Mouse (Mus musculus): ENCODE measurements around the gene Amz1. TPM values are rescaled to one million over a fixed set of nuclear protein-coding genes. Genes with fewer than 3 reads are reported as not detected.

Gene Amz1
- polyA plus RNA-seq, 1 experiment = 0.14 TPM

DNA sequence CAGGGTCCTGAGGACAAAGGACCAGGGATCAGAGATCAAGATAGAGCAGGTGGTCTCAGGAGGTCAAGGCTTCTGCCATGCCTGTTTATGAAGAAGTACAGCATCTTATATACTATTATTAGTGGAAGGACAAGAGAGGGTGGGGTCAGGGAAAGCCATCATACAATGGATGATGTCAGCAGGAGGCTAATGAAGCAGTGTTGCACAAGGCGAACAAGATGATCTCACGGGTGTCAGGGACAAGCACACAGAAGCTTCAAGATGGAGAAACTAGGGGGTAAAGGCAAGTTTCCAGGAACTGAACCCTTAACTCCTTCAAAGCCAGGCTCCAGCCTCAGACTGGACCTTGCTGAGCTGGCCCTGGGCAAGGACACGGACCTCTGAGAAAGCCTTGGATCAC is 1.8 kb upstream of the Amz1 start:
- H3K27ac ChIP-seq (ENCODE audit: control insufficient read depth, insufficient read depth, low read depth, low read length) = no peak overlapping the region
- H3K4me1 ChIP-seq (ENCODE audit: control insufficient read depth, insufficient read depth, low read length) = no peaks in the 10 kb centered on the region
- no peak overlapping the region for H3K4me3 ChIP-seq (ENCODE audit: control insufficient read depth, low read depth, low read length)
- TF ChIP-seq POLR2A (IDR thresholded peaks at IDR 0.05; ENCODE audit: control insufficient read depth, low read depth, low read length) = no peak
- no peak for TF ChIP-seq CTCF (IDR thresholded peaks at IDR 0.05; ENCODE audit: control insufficient read depth, insufficient read depth, insufficient replicate concordance, low read depth, low read length)
- H3K27me3 ChIP-seq (ENCODE audit: control insufficient read depth, insufficient read depth, low read length) = no peaks in the 10 kb centered on the region
- H3K36me3 ChIP-seq (ENCODE audit: control insufficient read depth, insufficient read depth, low read length) = no peaks in the 10 kb centered on the region; the same call in 1 of the 2 replicates

DNA sequence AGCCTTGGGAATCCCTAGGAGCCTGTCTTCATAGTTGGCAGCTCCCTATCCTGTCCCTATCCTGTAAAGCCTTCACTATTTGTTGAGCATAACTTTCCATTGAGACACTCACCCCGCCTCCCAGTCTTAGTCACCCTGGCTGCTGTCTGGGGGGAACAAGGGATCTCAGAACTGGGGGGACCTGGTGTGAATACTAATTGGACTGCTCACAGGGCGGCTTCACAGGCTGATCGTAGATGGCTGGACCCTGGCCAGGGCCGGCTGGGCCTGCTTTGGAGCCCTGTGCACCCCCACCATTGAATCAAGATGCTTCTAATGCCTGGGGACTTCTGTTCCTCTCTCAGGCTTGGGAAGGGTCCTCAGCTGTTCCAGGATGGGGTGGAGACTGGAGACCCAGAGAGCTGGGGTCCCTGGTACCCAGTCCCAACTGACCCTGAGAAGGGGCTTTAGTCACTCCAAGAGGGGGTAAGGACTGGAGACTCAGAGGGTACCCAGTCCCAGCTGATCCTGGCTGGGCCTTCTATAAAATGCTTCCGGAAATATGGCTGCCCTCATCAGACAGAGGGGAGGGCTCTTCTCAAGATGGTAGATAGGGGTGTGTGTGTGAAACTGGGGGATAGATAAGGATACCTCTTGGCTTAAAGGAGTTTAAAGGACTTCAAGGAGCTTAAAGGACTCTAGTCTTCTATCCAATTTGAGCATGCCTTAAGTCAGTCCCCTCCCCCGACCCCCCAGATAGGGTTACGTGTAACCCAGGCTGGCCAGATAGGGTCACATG is 2.3 kb downstream of the Amz1 start:
- no peak for TF ChIP-seq POLR2A (IDR thresholded peaks at IDR 0.05; ENCODE audit: control insufficient read depth, low read depth, low read length)
- TF ChIP-seq CTCF (IDR thresholded peaks at IDR 0.05; ENCODE audit: control insufficient read depth, insufficient read depth, insufficient replicate concordance, low read depth, low read length) = no peak
- Histone ChIP-seq H3K4me3 (ENCODE audit: control insufficient read depth, low read depth, low read length) (no peak overlapping the region), H3K4me1 (ENCODE audit: control insufficient read depth, insufficient read depth, low read length) (no peaks in the 10 kb centered on the region), H3K36me3 (ENCODE audit: control insufficient read depth, insufficient read depth, low read length) (no peaks in the 10 kb centered on the region), H3K27ac (ENCODE audit: control insufficient read depth, insufficient read depth, low read depth, low read length) (no peak overlapping the region), H3K27me3 (ENCODE audit: control insufficient read depth, insufficient read depth, low read length) (no peaks in the 10 kb centered on the region)

DNA sequence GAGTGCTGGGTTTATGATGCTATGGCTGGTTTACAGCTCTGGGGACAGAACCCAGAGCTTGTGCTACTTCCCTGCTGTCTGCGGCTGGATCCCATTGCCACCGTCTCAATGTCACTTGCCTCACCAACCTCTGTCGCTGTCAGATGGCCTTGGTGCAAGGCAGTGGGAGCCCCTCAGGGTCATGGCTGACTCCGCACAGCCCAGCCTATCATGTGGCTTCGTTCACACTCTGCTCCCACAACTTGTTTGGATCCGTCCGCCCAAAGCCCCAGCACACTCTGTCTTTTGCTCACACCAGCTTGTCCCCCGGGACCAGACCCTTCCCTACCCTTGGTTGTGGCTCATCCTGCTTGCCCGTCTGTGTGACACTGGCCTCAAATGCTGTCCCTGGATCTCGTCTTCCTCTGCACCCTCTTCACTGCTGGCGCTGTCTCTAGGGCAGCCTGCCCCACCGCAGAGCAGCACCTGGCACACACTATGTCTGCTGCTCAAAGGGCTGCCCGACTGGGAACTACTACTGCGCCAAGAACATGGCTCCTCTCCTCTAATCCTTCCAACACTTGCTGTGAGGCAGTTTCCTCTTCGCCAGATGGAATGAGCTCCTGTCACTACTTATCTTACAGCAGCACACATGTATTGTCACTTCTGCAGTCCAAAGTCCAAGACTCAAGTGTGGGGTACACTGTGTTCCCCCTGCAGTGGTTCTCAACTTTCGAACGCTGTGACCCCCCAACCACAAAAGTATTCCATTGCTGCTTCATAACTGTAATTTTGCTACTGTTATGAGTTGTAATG is 3.2 kb downstream of the Amz1 start:
- Histone ChIP-seq H3K4me3 (ENCODE audit: control insufficient read depth, low read depth, low read length) (no peak overlapping the region), H3K27ac (ENCODE audit: control insufficient read depth, insufficient read depth, low read depth, low read length) (no peak overlapping the region), H3K36me3 (ENCODE audit: control insufficient read depth, insufficient read depth, low read length) (no peaks in the 10 kb centered on the region), H3K27me3 (ENCODE audit: control insufficient read depth, insufficient read depth, low read length) (no peaks in the 10 kb centered on the region), H3K4me1 (ENCODE audit: control insufficient read depth, insufficient read depth, low read length) (no peaks in the 10 kb centered on the region)
- TF ChIP-seq POLR2A (IDR thresholded peaks at IDR 0.05; ENCODE audit: control insufficient read depth, low read depth, low read length) (no peak), CTCF (IDR thresholded peaks at IDR 0.05; ENCODE audit: control insufficient read depth, insufficient read depth, insufficient replicate concordance, low read depth, low read length) (no peak)

DNA sequence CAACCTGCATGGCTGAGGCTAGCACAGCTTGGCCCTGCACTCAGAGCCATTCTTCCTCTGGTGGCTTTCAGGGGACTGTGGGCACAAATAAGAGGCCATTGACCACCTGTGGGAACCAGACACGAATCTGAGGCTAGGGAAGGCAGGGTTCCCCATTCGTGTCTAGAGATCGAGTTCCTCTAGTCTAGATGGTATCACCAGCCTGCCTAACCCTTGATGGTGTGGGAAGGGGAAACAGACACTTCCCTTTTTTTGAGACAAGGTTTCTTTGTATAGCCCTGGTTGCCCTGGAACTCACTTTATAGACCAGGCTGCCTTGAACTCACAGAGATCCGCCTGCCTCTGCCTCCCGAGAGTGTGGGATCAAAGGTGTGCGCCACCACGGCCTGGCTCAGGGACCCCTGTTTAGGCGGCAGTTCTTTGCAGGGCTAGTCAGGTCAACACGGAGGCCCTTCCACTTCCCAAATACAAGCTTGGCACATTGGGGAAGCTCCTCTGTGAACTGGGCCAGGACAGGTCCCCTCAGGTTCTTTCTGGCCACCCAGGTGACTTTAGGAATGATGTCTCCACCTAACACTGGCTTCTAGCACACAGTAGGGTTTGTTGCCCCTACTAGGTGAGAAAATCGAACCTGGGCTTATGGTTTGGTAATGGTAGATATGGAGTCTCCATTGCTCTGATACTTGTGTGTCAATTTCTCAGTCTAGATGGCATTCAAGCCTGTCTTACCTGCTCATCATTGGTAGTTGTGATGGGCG is 7.3 kb downstream of the Amz1 start:
- H3K4me1 ChIP-seq (ENCODE audit: control insufficient read depth, insufficient read depth, low read length) = peaks cover 14% of the 10 kb centered on the region
- TF ChIP-seq POLR2A (IDR thresholded peaks at IDR 0.05; ENCODE audit: control insufficient read depth, low read depth, low read length) = no peak
- TF ChIP-seq CTCF (IDR thresholded peaks at IDR 0.05; ENCODE audit: control insufficient read depth, insufficient read depth, insufficient replicate concordance, low read depth, low read length) = no peak
- H3K4me3 ChIP-seq (ENCODE audit: control insufficient read depth, low read depth, low read length) = no peak overlapping the region
- H3K27me3 ChIP-seq (ENCODE audit: control insufficient read depth, insufficient read depth, low read length) = no peaks in the 10 kb centered on the region
- no peak overlapping the region for H3K27ac ChIP-seq (ENCODE audit: control insufficient read depth, insufficient read depth, low read depth, low read length)
- no peaks in the 10 kb centered on the region for H3K36me3 ChIP-seq (ENCODE audit: control insufficient read depth, insufficient read depth, low read length)

DNA sequence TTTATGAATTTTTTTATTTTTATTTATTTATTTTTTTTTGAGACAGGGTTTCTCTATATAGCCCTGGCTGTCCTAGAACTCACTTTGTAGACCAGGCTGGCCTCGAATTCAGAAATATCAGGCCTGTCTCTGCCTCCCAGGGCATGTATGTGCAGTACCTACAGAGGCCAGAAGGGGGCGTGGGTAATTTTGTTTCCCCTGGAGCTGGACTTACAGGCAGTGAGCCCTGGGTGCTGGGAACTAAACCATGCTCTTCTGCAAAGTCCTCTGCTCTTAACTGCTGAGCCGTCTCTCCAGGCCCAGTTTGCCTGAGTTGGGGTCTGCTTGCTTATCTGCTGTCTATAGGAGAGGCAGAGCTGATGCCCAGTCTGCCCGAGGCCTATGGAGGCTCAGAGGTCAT is 8.3 kb downstream of the Amz1 start:
- Histone ChIP-seq H3K27me3 (ENCODE audit: control insufficient read depth, insufficient read depth, low read length) (no peaks in the 10 kb centered on the region), H3K36me3 (ENCODE audit: control insufficient read depth, insufficient read depth, low read length) (no peaks in the 10 kb centered on the region), H3K27ac (ENCODE audit: control insufficient read depth, insufficient read depth, low read depth, low read length) (no peak overlapping the region), H3K4me3 (ENCODE audit: control insufficient read depth, low read depth, low read length) (no peak overlapping the region), H3K4me1 (ENCODE audit: control insufficient read depth, insufficient read depth, low read length) (peaks cover 18% of the 10 kb centered on the region)
- TF ChIP-seq CTCF (IDR thresholded peaks at IDR 0.05; ENCODE audit: control insufficient read depth, insufficient read depth, insufficient replicate concordance, low read depth, low read length) = peak; percentile 71; the same call in 1 of the 2 replicates
- TF ChIP-seq POLR2A (IDR thresholded peaks at IDR 0.05; ENCODE audit: control insufficient read depth, low read depth, low read length) = no peak

DNA sequence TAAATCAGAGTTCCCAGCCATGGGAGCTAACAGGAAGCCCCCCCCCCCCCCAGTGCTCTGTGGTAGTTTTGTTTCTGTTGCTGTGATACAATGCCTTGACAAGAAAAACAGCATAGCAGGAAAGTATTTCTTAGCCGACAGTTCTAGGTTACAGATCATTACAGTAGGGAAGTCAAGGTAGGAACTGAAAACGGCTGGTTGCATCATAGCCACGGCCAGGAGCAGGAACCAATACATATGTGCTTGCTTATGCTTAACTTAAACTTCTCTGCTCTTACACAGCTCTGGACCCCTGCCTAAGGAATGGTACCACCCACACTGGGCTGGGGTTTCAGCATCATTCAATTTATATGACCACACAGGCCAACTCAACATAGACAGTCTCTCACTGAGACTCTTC is 9.4 kb downstream of the Amz1 start:
- TF ChIP-seq POLR2A (IDR thresholded peaks at IDR 0.05; ENCODE audit: control insufficient read depth, low read depth, low read length) = no peak
- no peak for TF ChIP-seq CTCF (IDR thresholded peaks at IDR 0.05; ENCODE audit: control insufficient read depth, insufficient read depth, insufficient replicate concordance, low read depth, low read length)
- no peak overlapping the region for H3K4me3 ChIP-seq (ENCODE audit: control insufficient read depth, low read depth, low read length)
- no peaks in the 10 kb centered on the region for H3K27me3 ChIP-seq (ENCODE audit: control insufficient read depth, insufficient read depth, low read length)
- no peak overlapping the region for H3K27ac ChIP-seq (ENCODE audit: control insufficient read depth, insufficient read depth, low read depth, low read length)
- H3K36me3 ChIP-seq (ENCODE audit: control insufficient read depth, insufficient read depth, low read length) = no peaks in the 10 kb centered on the region
- peaks cover 18% of the 10 kb centered on the region for H3K4me1 ChIP-seq (ENCODE audit: control insufficient read depth, insufficient read depth, low read length)

DNA sequence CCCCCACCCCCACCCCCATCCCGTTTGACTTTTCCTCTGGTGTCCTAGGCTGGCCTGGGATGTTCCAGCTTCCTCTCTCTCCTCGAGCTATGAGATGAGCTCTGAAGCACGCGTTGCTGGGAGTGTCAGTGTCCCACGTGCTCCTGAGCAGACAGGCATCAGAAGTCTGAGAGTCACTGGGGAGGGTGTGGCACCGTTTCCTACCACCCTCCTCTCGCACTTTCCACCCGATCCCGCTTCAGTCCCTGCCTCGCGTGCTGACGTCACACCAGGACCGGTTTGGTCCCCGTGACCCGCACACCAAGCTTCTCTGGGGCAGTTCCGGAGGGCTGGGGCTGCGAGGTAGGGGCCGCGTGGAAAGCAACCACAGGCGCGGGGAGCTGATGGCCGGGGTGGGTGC is 11.4 kb downstream of the Amz1 start:
- Histone ChIP-seq H3K36me3 (ENCODE audit: control insufficient read depth, insufficient read depth, low read length) (no peaks in the 10 kb centered on the region), H3K4me3 (ENCODE audit: control insufficient read depth, low read depth, low read length) (peak overlapping the region; percentile 46), H3K4me1 (ENCODE audit: control insufficient read depth, insufficient read depth, low read length) (peaks cover 20% of the 10 kb centered on the region), H3K27ac (ENCODE audit: control insufficient read depth, insufficient read depth, low read depth, low read length) (no peak overlapping the region), H3K27me3 (ENCODE audit: control insufficient read depth, insufficient read depth, low read length) (no peaks in the 10 kb centered on the region)
- TF ChIP-seq CTCF (IDR thresholded peaks at IDR 0.05; ENCODE audit: control insufficient read depth, insufficient read depth, insufficient replicate concordance, low read depth, low read length) = no peak
- TF ChIP-seq POLR2A (IDR thresholded peaks at IDR 0.05; ENCODE audit: control insufficient read depth, low read depth, low read length) = no peak
